Mouse (Mus musculus): ENCODE measurements around the gene Krt14.

- TF ChIP-seq TAL1 (IDR thresholded peaks at IDR 0.05; ENCODE audit: low read length): no peak
- TF ChIP-seq GATA1 (IDR thresholded peaks at IDR 0.05; ENCODE audit: low read length): no peak
These were observed 4.4 kb downstream of the Krt14 start for GRCm38 (mm10) chr11:100202906-100203305.
